Mouse (Mus musculus) heart, embryonic 13.5 days (tissue): ENCODE measurements around the gene Gm6902. TPM values are rescaled to one million over a fixed set of nuclear protein-coding genes. Genes with fewer than 3 reads are reported as not detected.
"Not testable (repeated sequence)": the region's sequence is repeated elsewhere in the genome, so short reads cannot be mapped to it uniquely, and the experiment has no call there.

Experiments
- ATAC-seq: fragments of 200-750 bp; cut with Nextera tagmentation; 2 replicates; pipeline ENCODE4 v1.8.0; 2017; ENCODE audit warnings: moderate TSS enrichment; ENCODE audit not compliant: insufficient number of reproducible peaks, low FRiP score, low TSS enrichment; ENCODE audit errors: extremely low read depth
- H3K27ac ChIP-seq: fragments of 300-500 bp; sonication (generic); replicated peaks from 2 replicates; pipeline ENCODE4 v1.5.1; 2015; ENCODE audit warnings: moderate library complexity, mild to moderate bottlenecking, inconsistent platforms
- H3K27me3 ChIP-seq: fragments of 300-500 bp; sonication (generic); replicated peaks from 2 replicates; pipeline ENCODE4 v1.6.1; 2015; ENCODE audit warnings: mild to moderate bottlenecking, inconsistent platforms
- H3K36me3 ChIP-seq: fragments of 300-500 bp; sonication (generic); 2 replicates; pipeline ENCODE4 v1.6.1; 2015; ENCODE audit warnings: mild to moderate bottlenecking, inconsistent platforms
- H3K4me1 ChIP-seq: fragments of 300-500 bp; sonication (generic); 2 replicates; pipeline ENCODE4 v1.6.1; 2015; ENCODE audit warnings: inconsistent platforms
- H3K4me2 ChIP-seq: fragments of 300-500 bp; sonication (generic); 2 replicates; pipeline ENCODE4 v1.6.1; 2015; ENCODE audit warnings: inconsistent platforms, mild to moderate bottlenecking, moderate library complexity
- H3K4me3 ChIP-seq: fragments of 300-500 bp; sonication (generic); 2 replicates; pipeline ENCODE4 v1.5.1; 2015; ENCODE audit warnings: moderate library complexity, mild to moderate bottlenecking, inconsistent platforms
- H3K9ac ChIP-seq: fragments of 300-500 bp; sonication (generic); 2 replicates; pipeline ENCODE4 v1.6.1; 2015; ENCODE audit warnings: inconsistent platforms, mild to moderate bottlenecking, moderate library complexity
- H3K9me3 ChIP-seq: fragments of 300-500 bp; sonication (generic); 2 replicates; pipeline ENCODE4 v1.6.1; 2016; ENCODE audit warnings: inconsistent platforms
- WGBS: fragments of 180-500 bp; shearing (Covaris S2); methylation state at CpG from one replicate; pipeline ENCODE4 v1.1.7; 2015; ENCODE audit warnings: mixed read lengths; 5-methylcytosine and 5-hydroxymethylcytosine counted together
- polyA plus RNA-seq: library from polyadenylated mRNA; unstranded; fragments of >200 nt; fragmentation: Nextera tagmentation; extraction: Ambion mirVana; gene quantifications from 2 replicates; pipeline ENCODE4 v1.2.1, GENCODE M21; 2015

The Gm6902 gene
- polyA plus RNA-seq = not detected in 2 replicates

DNA sequence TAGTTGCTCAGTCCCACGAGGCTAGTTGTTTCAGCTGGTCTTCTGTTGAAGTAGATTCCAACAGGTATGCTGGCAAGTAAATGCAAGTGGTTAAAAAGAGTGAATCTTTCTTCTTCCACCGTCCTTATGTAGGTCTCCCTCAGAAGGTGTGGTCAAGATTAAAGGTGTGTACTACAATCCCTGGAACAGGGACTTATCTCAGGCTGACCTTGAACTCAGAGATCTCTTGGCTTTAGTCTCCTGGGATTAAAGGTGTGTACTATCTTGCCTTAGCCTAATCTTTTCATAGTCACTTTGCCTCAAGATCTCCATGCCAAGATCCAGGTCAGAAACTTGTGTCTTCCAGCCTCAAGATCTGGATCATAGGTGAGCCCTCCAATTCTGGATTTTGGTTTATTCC lies at the start of gene Gm6902:
TSS of gene Gm6902 (minus strand) at position 101 of the 400 bp plus-strand sequence.
- ATAC-seq, H3K9ac ChIP-seq, H3K36me3 ChIP-seq, H3K27me3 ChIP-seq, H3K27ac ChIP-seq, H3K4me3 ChIP-seq, H3K4me2 ChIP-seq, H3K4me1 ChIP-seq, H3K9me3 ChIP-seq: not testable (repeated sequence)
- no CpG with 5 or more reads among the region's 2 CpGs for WGBS

DNA sequence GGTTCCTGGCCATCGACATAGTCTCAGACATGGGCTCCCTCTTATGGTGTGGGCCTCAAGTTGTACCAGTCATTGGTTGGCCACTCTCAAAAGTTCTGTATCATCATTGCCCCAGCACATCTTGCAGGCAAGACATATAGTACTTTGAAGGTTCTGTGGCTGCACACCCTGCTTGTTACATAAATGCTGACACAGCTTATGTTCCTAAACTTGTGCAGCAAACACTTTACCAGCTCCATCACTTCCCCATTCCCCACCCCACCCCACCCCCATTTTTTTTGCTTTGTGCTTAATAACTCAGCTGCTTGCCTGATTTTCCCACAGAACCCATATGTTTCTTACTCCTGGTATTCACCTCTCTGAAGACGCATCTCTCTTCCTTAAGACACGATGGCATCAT lies 22.2 kb upstream of the Gm6902 start, which contains the start of gene Nlrp4e:
TSS of gene Nlrp4e (plus strand) at position 301 of the 400 bp plus-strand sequence.
- H3K27me3 ChIP-seq, ATAC-seq, H3K4me2 ChIP-seq, H3K27ac ChIP-seq, H3K4me3 ChIP-seq, H3K36me3 ChIP-seq, H3K4me1 ChIP-seq, H3K9ac ChIP-seq: not testable (repeated sequence)
- peaks cover 15% of the 10 kb centered on the region for H3K9me3 ChIP-seq
- WGBS = 69% methylated on average over 3 of the region's 3 CpGs

DNA sequence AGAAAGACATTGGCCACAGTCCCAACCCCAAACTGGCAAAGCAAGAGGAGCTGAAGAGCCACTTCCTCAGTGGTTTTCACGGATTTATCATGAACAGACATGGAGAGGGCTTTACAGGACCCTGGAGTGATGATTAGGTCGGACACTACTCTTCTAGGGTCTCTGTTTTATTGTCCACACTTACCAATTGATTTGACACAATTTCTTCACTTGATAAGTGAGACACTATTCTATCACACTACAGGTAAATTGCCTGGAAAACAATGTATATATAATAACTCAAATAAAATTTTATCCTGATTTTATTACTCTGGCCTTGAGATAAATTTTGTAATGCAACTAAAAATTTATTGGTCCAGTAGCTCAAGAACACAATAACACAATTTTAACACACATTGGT lies 27.1 kb downstream of the Gm6902 start, which contains the start of gene Vmn1r166:
TSS of gene Vmn1r166 (minus strand) at position 101 of the 400 bp plus-strand sequence.
- H3K4me1 ChIP-seq, H3K9ac ChIP-seq, H3K27me3 ChIP-seq, H3K9me3 ChIP-seq, H3K4me3 ChIP-seq, H3K36me3 ChIP-seq, ATAC-seq, H3K4me2 ChIP-seq, H3K27ac ChIP-seq: not testable (repeated sequence)
- WGBS = no CpG with 5 or more reads among the region's 2 CpGs

Other genes starting within 250 kb of the Gm6902 start
- not detected in 2 replicates for gene Vmn1r163, start 223.4 kb downstream of the Gm6902 start, polyA plus RNA-seq
- gene Gm8720, start 211.4 kb downstream of the Gm6902 start, polyA plus RNA-seq = not detected in 2 replicates
- not detected in 2 replicates for gene Gm10662, start 134.4 kb downstream of the Gm6902 start, polyA plus RNA-seq
- not detected in 2 replicates for gene Vmn1r165, start 61.6 kb downstream of the Gm6902 start, polyA plus RNA-seq
- gene Vmn1r166, start 27.2 kb downstream of the Gm6902 start, polyA plus RNA-seq = not detected in 2 replicates
- not detected in 2 replicates for gene Nlrp4e, start 22.3 kb upstream of the Gm6902 start, polyA plus RNA-seq
- not detected in 2 replicates for gene Nlrp5, start 107.0 kb upstream of the Gm6902 start, polyA plus RNA-seq
- gene Vmn1r167, start 228.3 kb upstream of the Gm6902 start, polyA plus RNA-seq = not detected in 2 replicates